Mouse (Mus musculus): ENCODE data around the gene B630019K06Rik.
A peak's percentile ranks its signal among the peaks of the same experiment; 100 is the strongest.
"Not testable (repeated sequence)": the region's sequence is repeated elsewhere in the genome, so short reads cannot be mapped to it uniquely, and the experiment has no call there.

The B630019K06Rik gene

DNA sequence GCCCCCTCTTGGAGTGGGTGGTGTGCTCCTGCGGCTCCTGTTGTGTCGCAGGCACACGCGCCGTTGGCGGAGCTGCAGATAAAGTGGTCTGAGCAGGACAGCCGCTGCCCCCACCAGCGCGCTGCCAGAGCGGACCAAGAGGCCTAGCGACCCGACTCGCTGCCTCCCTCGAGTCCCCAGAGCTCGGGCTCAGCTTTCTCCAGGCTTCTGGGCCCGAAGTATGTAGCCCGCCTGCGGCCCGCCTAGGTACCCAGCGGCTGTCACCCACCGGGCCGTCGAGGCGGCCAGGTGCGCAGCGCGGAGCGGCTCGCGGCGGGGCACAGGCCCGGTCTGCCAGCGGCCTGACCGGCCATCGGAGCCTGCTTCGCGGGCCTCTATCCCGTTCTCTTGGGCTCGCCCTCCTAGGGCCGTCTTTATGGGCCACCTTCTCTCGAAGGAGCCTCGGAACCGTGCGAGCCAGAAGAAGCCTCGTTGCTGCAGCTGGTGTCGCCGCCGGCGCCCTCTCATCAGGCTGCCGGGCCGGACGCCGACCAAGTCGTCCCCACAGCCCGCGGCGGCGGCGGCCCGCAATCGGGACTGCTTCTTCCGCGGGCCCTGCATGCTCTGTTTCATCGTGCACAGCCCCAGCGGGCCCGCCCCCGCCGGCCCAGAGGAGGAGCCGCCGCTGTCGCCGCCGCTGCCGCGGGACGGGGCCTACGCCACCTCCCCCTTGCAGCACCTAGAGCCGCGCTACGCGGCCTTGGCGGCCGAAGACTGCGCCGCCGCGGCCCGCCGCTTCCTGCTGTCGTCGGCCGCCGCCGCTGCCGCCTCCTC, at the start of gene B630019K06Rik:
TSS of gene B630019K06Rik (plus strand) at position 40 of the 813 bp plus-strand sequence.
- DNase-seq = peak; percentile 36

DNA sequence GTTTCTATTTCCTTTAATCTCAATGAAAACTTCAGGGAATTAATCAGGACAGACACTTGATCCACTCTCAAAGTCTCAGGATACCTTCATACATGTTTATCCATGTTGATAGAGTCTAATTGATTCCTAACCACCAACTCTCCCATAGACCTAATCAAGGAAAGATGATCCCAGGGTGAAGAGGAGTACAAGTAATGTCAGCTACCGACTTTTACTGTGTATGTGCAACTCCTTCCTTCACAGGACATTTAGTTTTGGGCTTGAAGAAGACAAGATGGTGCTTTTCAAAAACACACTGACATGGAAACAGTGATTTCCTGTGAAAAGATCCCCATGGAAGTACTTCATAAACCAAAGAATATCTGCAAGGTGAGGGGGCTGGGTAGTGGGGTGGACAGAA, 48.5 kb upstream of the B630019K06Rik start, which contains the start of gene Gm6592:
TSS of gene Gm6592 (plus strand) at position 301 of the 400 bp plus-strand sequence.
- no peak for DNase-seq

DNA sequence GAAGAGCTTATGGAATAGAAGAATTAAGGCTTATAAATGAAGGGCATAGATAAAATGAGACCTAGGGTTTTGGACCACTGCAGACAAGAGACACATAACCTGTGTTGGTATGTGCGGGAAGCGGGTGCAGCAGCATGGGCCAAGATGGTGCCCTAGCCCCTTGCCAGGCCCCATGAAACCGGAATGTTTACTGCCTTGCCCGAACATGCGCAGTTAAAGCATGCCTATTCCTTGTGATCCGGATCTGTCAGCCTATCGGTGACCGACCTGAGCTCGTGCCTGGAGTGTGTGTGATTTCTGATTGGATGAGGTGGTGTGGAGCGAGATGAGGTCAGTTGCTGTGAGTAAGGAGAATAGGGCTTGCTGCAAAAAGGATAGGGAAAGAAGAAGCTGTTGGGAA, 39.7 kb upstream of the B630019K06Rik start:
- DNase-seq = no peak

DNA sequence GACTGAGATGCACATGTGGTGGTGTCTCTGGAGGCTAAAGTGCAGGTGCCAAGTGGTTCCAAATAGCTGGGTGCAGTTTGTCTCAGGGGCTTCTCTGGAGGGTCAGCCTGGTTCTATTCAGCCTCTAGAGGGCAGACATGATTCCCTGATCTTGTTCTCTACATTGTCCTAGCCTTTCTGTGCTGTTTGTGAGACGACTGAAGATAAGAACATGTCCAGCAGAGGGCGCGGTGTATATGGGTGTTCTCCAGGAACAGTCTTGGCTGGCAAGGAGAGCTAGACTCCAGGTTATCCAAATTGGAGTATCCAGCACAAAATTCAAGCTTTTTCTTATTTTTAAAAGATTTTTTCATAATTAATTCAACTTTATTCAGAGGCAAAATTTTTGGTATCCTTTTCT, 27.9 kb upstream of the B630019K06Rik start:
- peak; percentile 24 for DNase-seq

DNA sequence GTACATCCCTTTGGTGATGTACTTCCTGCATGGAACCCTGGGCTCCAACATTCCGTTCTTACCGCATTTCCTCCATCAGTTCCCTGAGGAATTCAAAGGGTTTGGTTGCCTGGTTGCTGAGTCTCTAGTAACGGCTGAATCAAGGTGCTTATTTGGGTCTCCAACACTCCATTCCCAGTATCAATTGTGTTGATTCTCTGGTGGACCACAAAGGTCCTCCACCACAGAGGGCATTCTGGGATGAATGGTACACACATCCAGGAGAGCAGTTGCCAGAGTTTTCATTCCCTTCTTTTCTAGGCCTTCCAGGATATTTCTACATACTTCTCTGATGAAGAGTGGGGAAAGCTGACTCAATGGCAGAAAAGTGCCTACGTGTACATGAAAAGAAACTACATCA, 18.2 kb upstream of the B630019K06Rik start, which contains the start of gene Gm5751:
TSS of gene Gm5751 (plus strand) at position 301 of the 400 bp plus-strand sequence.
- not testable (repeated sequence) for DNase-seq

DNA sequence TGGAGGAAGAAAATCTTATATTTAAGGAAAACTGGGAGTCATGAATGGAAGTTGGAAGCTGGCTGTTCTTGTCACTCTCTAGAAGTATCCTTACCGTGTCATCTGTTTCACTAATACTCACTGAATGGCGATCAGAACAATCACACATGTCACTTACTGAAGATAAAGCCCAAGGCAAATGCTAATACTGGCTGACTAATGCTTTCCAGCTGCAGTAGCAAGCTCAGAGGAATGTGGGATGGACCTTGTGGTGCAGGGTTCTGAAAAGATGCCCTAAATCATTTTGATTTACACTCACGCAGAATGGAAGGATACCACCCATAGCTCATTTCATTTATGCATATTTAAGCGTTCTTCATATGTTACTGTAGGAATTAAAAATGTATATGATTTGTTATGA, 7.8 kb upstream of the B630019K06Rik start:
- DNase-seq = no peak

DNA sequence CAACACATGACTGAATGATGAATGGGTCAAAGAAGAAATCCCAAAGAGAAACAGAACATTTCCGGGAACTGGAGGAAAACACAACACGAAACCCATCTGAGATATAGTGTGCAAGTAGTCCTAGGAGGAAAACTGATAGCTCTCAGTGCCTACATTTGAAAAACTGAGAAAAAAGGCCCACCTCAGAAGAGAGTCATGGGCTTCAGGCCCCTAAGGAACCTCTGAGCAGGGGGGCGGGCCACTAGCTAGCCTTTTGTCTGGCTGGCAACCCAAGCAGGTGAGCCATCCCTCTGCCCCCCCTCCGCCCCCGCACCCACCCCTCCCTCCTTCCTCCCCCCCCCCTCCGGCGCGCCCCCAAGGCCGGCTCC, 223 bp upstream of the B630019K06Rik start:
- DNase-seq = peak; percentile 34

DNA sequence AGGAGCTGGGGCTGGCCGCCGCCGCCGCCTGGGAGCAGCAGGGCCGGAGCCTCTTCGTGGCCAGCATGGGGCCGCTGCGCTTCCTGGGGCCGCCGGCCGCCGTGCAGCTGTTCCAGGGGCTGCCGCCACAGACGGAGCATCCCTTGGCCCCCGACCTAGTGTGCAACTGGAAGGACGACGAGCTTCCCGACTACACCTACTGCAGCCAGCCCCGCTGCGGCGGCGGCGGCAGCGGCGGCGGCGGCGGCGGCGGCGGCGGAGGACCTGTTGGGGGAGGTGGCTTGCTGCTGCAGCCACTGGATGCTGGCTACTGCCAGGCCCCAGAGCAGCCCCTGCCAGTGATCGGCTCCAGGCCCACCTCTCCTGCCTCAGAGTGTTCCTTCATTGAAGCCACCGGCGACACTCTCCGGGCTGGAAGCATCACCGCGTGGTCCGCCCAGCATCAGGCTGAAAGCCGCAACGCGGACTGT, 1.0 kb downstream of the B630019K06Rik start:
- peak; percentile 13 for DNase-seq

DNA sequence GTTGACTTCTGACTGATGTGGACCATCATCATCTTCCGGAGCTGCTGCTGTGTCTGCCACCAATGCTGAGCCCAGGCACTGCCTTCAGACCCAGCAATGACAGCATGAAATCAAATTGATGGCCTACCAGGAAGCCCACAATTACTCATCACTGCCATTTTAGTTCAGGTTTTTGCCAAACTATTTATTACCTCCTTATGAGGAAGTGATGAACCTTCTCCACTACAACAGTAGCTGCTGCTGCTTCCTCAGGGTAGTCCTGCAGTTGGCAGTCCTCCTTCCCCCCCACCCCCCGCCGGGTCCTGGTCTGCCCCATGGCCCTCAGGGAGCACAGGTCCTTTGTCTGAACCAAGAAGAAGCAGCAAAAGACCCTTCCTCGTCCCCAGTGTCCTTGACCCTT, 8.6 kb downstream of the B630019K06Rik start:
- DNase-seq = no peak

DNA sequence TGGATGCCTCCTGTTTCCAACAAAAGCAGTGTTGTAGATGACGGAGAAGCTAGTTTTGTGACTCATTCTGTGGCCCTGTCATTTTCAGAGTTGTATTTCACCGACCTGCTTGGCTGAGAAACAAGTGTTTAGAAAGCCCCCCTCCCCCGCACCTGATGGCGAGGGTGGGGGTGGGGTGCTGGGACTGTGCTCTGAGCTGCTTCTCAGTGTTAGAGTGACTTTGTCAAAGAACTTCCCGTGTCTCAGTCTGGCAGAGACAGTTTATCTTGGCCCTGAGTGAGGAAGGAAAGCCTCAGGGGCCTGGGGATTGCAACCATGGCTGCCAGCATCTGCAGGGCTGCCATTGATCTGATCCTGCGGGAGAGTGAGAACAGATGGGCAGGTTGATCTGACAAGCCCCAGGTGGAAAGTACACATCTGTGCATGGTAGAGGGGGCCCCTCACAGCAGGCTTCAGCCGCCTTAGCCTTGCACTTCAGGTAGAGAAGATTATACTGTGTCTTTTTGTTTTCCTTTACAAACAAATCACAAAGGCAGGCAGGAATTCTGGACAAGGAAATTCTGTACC, 9.8 kb downstream of the B630019K06Rik start:
- no peak for DNase-seq

DNA sequence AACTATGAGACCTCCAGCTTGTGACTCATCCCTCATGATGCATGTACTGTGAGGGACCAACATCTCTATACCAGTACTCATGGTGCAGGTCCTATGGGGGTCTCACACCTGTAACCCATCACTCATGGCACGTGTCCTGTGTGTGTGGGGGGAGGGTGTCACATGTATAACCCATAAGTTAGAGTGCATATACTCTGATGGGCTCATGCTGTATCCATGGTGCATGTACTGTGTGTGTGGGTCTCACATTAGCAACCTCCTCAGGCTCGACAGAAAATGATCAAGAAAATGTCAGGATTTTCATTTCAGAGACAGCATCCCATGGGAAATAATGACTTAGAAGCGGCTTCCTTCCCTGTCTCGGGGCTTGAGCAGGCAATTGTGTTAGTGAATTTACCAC, 28.9 kb downstream of the B630019K06Rik start:
- DNase-seq = no peak

DNA sequence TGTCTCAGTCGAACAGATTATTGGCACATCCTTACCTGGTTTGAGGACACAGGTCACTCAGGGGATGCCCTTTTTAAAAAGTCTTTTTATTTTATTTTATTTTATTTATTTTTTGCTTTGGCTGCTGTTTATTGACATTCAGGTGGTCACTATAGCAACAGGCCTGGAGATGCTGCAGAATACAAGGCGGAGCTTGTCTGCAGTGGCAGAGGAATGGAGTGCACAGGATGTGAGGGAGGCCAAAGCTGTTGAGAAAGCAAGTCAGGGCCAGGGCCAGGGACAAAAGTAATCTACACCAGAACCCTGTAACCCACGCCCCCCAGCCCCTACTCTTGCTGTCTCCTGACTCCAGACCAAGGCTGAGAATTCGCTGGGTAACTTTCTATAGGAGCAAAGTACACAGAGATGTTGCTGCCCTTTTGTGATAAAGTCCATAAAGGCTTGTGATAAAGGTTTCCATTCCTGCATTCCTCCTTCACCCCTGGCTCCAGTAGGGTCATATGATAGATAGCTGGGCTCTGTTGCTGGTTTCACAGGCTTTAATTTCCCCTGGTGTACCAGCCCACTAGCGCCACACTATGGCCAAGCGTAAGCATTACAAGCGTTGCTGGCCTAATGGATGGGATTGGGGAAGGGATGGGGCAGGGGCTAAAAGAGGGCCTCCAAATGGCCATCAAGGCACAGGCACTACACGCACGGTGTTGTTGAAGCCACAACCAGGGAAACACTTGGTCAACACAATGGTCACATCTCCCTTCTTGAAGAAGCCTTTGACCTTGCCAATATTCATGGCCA, 29.8 kb downstream of the B630019K06Rik start:
- no peak for DNase-seq

DNA sequence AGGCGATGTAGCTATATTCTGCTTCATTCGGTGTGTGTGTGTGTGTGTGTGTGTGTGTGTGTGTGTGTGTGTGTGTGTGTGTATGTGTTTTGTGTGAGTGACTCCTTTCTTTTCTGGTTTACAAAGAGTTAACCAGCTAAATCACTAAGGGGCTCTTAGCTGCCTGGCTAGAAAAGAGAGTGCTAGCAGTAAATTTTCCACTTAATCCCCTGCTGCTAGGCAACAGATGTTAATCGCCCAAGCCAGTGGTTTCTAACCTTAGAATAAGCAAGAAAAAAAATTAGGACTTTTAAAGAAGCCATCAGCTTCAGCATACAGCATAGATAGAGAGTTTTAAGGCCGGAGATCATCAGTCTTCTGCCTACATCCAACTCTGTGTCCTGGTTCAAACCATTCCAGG, 35.1 kb downstream of the B630019K06Rik start:
- no peak for DNase-seq

DNA sequence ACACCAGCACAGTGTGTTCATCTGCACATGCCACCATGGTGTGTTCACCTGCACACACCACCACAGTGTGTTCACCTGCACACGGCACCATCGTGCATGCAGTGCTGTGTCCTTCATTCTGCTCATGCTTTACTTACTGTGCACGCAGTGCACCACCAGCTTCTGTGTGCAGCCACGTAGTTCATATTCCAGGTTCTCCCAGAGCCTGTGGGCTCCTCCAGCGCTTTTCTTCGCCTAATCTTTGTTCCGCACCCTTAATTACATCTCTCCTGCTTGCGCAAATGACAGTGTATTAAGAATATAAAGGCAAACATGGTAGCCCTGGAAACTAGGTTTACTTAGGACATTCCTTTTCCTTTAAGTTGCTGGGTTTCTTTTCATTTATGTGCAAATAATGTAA, 51.9 kb downstream of the B630019K06Rik start:
- DNase-seq = no peak

All from cerebellum, adult 11 months (tissue).